Mouse (Mus musculus) spleen, adult 2 months (tissue): ENCODE data around the gene Zer1. TPM values are rescaled to one million over a fixed set of nuclear protein-coding genes. Genes with fewer than 3 reads are reported as not detected.
A peak's percentile ranks its signal among the peaks of the same experiment; 100 is the strongest.

ENCODE experiments used
- DNase-seq, 2 experiments: peaks; one replicate each; pipeline versions ENCODE4 v3.0.0 to v3.0.0-alpha.2; 2012 to 2021; ENCODE audit warnings: low spot score in 2 of 2, low read depth in 1 of 2
- H3K27ac ChIP-seq: fragments of 200-500 bp; 2 replicates; pipeline ENCODE4 v1.5.1; 2012; ENCODE audit warnings: low read length, inconsistent platforms; ENCODE audit not compliant: insufficient read depth
- H3K27me3 ChIP-seq: fragments of 200-500 bp; 2 replicates; pipeline ENCODE4 v1.6.1; 2012; ENCODE audit warnings: mild to moderate bottlenecking, moderate library complexity, low read length, inconsistent platforms; ENCODE audit not compliant: control insufficient read depth, insufficient read depth
- H3K36me3 ChIP-seq: fragments of 200-500 bp; 2 replicates; pipeline ENCODE4 v1.6.1; 2012; ENCODE audit warnings: mild to moderate bottlenecking, low read length, inconsistent platforms; ENCODE audit not compliant: control insufficient read depth, insufficient read depth
- H3K4me1 ChIP-seq: fragments of 200-500 bp; 2 replicates; pipeline ENCODE4 v1.6.1; 2011; ENCODE audit warnings: inconsistent platforms; ENCODE audit not compliant: control insufficient read depth, insufficient read depth, insufficient read length
- H3K4me3 ChIP-seq: fragments of 200-500 bp; 2 replicates; pipeline ENCODE4 v1.5.1; 2011; ENCODE audit warnings: mild to moderate bottlenecking, inconsistent platforms; ENCODE audit not compliant: insufficient read depth, insufficient read length; ENCODE audit errors: extremely low read depth
- CTCF ChIP-seq: fragments of 200-500 bp; IDR thresholded peaks from 2 replicates; pipeline ENCODE4 v1.5.1; 2011; ENCODE audit warnings: mild to moderate bottlenecking, inconsistent platforms; ENCODE audit not compliant: insufficient read depth, insufficient read length, insufficient replicate concordance; ENCODE audit errors: extremely low read depth
- POLR2A ChIP-seq: fragments of 200-500 bp; IDR thresholded peaks from 2 replicates; pipeline ENCODE4 v1.6.1; 2011; ENCODE audit warnings: low read depth, low read length, inconsistent platforms
- WGBS: fragments of 180-500 bp; shearing (Covaris S2); methylation state at CpG from one replicate; pipeline ENCODE4 v1.1.7; 2018; 5-methylcytosine and 5-hydroxymethylcytosine counted together
- polyA plus RNA-seq: library from polyadenylated mRNA; depleted of rRNA; stranded (reverse); fragments of >200 nt; gene quantifications from 2 replicates; pipeline ENCODE4 v1.2.3, GENCODE M21; 2012

The Zer1 gene
- polyA plus RNA-seq, 1 experiment, result 59.0 TPM

DNA sequence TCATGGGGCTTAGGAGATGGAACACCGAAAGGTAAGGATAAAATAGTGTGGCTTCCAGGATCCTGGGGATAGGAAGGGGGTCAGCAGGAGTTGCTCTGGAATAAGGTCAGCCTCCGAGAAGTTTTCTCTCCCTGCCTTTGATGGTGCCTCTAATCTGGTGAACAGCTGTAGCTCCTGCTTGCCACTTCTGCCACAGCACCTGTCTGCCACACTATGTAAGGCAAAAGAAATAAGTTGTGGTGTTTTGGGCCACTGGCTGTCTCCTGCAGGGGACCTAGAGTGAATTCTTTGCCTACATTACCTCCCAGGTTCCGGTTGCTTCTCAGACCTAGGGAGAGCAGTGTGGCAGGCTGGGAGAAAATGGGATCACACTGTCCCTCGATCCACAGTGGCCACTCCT lies 45.6 kb downstream of the Zer1 start:
- H3K4me1 ChIP-seq, result no peaks in the 10 kb centered on the region
- DNase-seq, result no peak
- no peak overlapping the region for H3K27ac ChIP-seq
- H3K27me3 ChIP-seq, result no peaks in the 10 kb centered on the region
- no peaks in the 10 kb centered on the region for H3K36me3 ChIP-seq
- H3K4me3 ChIP-seq, result no peak overlapping the region
- WGBS, result 87% methylated on average over 4 of the region's 4 CpGs
- TF ChIP-seq POLR2A, result no peak
- no peak for TF ChIP-seq CTCF

DNA sequence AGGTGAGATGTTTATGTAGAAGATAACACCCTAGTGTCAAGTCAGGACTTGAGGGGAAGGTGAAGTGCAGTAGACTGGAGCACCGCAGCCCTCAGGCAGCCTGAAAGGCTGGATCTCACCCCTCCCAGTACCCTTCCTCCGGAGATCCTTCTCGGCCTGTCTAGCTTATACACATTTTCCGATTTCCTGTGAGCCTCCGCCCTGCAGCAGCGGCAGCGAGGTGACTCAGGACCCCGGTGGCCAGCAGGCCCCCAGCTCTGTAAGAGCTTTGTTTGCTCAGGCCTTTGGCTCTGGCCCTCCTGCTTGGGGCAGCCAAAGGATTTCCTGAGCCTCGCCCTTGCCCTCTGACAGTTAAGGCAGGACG lies 46.1 kb downstream of the Zer1 start:
- Histone ChIP-seq H3K27ac (no peak overlapping the region), H3K4me3 (no peak overlapping the region), H3K4me1 (no peaks in the 10 kb centered on the region), H3K27me3 (no peaks in the 10 kb centered on the region), H3K36me3 (no peaks in the 10 kb centered on the region)
- TF ChIP-seq CTCF (no peak), POLR2A (no peak)
- no peak for DNase-seq
- WGBS, result 24% methylated on average over 10 of the region's 10 CpGs

DNA sequence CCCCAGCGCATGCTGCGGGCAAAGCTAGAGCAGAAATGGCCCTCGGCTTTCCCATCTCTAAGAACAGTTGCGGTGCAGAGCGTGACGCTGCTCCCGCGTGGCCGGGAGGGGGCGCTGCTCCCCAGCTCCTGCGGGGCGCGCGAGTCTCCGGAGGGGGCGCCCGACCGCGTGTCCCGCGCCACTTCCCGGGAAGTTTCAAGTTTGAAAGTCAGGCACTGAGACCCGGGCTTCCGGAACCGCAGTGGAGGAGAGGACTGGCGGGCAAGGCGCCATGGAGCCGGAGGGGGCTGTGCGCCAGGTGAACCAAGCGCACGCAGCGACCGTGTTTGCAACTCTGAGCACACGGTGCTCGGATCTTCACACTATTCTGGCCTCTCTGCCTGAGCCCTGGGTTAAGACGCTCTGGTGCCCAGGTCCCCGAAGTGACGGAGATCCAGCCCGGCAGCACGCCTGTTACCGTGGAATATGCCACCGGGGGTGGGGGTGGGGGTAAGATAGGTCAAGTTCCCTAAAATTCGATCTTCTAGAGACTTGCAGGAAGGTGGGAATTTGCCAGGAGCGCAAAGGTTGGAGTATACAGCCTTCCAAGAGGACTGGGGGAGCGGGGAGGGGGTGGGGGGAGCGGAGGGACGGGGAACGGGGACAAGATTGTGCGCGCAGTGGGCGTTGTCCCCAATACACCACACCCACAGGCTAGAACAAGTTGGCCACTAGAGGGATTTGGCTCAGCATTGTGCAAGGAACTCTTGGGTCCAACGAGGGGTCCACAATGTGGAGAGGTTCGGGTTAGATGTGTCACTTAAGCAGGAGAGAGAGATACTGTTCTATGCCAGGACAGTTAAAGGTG lies 46.7 kb downstream of the Zer1 start, which contains the start of gene Pkn3:
Pkn3 (plus strand) TSS at position 183 of the 847 bp plus-strand sequence.
- Histone ChIP-seq H3K4me1 (no peaks in the 10 kb centered on the region), H3K4me3 (peak within 1 kb of the TSS; percentile 75), H3K27ac (0 out of 2 replicates have a peak within 1 kb of the TSS, but pooled peaks have one; percentile 16), H3K36me3 (0 out of 2 replicates have a peak, but pooled peaks cover 2% of the 10 kb centered on the region), H3K27me3 (no peaks in the 10 kb centered on the region)
- WGBS, result under 1% methylated on average over 53 of the region's 53 CpGs
- peak; percentile 100 for TF ChIP-seq CTCF
- TF ChIP-seq POLR2A, result no peak
- DNase-seq, result peak; percentile 59 to 74

DNA sequence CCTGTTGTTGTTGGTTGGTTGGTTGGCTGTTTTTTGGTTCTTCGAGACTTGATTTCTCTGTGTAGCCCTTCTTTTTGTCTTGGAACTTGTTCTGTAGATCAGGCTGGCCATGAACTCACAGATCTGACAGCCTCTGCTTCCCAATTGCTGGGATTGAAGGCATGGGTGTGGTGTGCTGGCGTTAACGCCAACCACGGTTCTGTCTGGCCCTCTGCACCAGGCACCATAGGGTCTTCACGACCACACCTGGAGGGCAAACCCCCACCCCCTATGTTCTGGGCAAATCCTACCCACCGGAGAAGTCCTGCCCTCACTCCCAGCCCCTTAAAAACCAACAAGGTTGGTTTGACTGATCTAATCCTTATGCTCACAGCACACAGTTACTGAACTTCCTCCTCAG lies 47.4 kb downstream of the Zer1 start:
- Histone ChIP-seq H3K4me3 (no peak overlapping the region), H3K27ac (no peak overlapping the region)
- WGBS, result 64% methylated on average over 6 of the region's 6 CpGs

DNA sequence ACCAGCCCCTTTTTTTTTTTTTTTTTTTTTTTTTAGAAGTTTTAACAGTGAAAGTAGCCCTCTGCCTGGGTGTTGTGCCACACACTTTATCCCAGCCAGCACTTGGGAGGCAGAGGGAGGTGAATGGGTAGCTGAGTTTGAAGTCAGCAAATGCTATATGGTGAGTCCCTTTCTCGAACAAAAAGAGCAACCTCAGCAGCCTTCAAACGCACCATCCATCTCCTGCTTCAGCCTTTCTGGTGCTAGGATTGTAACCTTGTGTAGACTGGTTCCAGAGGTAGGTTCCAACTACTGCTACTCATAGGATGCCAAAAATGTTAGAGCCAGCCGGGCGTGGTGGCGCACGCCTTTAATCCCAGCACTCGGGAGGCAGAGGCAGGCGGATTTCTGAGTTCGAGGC lies 47.9 kb downstream of the Zer1 start:
- DNase-seq, result no peak
- H3K27ac ChIP-seq, result no peak overlapping the region
- no peaks in the 10 kb centered on the region for H3K27me3 ChIP-seq
- no peak overlapping the region for H3K4me3 ChIP-seq
- TF ChIP-seq CTCF (no peak), POLR2A (no peak)
- peaks cover 2% of the 10 kb centered on the region; the same call in 1 of the 2 replicates for H3K36me3 ChIP-seq
- 92% methylated on average over 9 of the region's 9 CpGs for WGBS
- H3K4me1 ChIP-seq, result no peaks in the 10 kb centered on the region

More for the DNA sequence above, 47.4 kb downstream of the Zer1 start:
- TF ChIP-seq POLR2A (no peak), CTCF (no peak)
- Histone ChIP-seq H3K27me3 (no peaks in the 10 kb centered on the region), H3K4me1 (no peaks in the 10 kb centered on the region), H3K36me3 (peaks cover 2% of the 10 kb centered on the region; the same call in 1 of the 2 replicates)
- no peak for DNase-seq

DNA sequence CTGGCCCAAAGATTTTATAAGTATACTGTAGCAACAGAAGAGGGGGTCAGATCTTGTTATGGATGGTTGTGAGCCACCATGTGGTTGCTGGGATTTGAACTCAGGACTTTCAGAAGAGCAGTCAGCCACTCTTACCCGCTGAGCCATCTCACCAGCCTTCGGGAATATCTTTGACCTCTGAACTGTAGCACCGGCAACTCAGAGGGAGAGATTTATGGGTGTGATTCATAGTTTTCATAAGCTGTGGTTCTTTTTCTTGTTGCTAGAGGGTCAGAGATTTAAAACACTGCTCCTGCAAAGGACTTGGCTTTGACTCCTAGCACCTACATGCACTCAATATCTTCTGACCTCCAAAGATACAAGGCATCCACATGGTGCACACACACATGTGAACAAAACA lies 48.8 kb downstream of the Zer1 start:
- DNase-seq, result no peak
- peaks cover 3% of the 10 kb centered on the region; the same call in 1 of the 2 replicates for H3K36me3 ChIP-seq
- no peak overlapping the region for H3K27ac ChIP-seq
- H3K4me1 ChIP-seq, result no peaks in the 10 kb centered on the region
- TF ChIP-seq CTCF (no peak), POLR2A (no peak)
- H3K27me3 ChIP-seq, result no peaks in the 10 kb centered on the region
- no peak overlapping the region for H3K4me3 ChIP-seq
- 82% methylated on average over 3 of the region's 3 CpGs for WGBS

DNA sequence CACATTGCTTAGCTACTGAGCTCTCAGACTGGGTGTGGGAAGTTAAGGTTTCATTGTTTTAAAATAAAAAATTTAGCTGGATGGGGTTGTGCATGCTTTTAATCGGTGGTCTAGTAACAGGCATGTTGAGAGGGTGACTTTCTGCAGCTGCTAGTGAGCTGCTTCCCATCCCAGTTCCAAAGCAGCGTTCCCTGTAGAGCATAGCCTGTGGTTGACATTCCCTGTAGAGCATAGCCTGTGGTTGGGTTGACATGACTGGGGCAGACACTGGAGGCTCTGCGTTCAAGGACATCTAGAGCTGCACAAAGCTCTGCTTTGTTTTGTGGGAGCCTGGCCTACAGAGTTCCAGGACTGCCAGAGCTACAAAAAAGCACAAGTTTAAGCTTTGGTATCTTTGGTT lies 51.1 kb downstream of the Zer1 start:
- TF ChIP-seq POLR2A (no peak), CTCF (no peak)
- Histone ChIP-seq H3K4me1 (no peaks in the 10 kb centered on the region), H3K4me3 (no peak overlapping the region), H3K27me3 (no peaks in the 10 kb centered on the region), H3K36me3 (peaks cover 13% of the 10 kb centered on the region), H3K27ac (no peak overlapping the region)
- whole genome bisulfite sequencing, result 88% methylated on average over 3 of the region's 3 CpGs
- no peak for DNase-seq
